Mouse (Mus musculus): Measurements from ENCODE around the gene Il23r. TPM values are rescaled to one million over a fixed set of nuclear protein-coding genes. Genes with fewer than 3 reads are reported as not detected.

The Il23r gene
- polyA plus RNA-seq, 1 experiment from 2014 or later = not detected

DNA sequence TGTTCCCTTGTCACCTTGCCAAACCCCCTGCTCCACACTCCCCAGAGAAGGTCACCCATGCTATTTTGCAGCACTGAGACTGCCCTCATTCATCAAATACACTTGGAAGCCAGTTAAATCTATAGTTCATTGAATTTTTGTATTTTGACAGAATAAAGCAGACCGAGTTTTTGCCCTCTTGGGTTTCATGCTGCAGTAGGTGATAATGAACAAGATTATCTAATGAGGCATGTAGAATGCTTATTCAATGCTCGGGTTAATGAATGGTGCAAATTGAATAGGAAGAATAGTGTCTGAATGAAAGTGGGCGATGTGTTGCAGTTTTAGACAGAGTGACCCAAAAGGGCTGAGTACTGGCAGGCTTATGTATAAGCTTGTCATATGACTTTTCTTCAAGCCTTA, 86.4 kb downstream of the Il23r start:
- no peak overlapping the region for H3K4me3 ChIP-seq (ENCODE audit: low read depth, low read length)
- WGBS (ENCODE audit: insufficient replicate concordance) = 65% methylated on average over 3 of the region's 3 CpGs
- no peak for ATAC-seq (ENCODE audit: low read depth)

GRCm38 (mm10) chr6:67399551-67399950, 92.1 kb downstream of the Il23r start:
- H3K9me3 ChIP-seq (replicated peaks; ENCODE audit: control insufficient read depth, low read length) = no peaks in the 10 kb centered on the region
- H3K4me2 ChIP-seq (ENCODE audit: low read depth, low read length) = no peak overlapping the region
- no peak overlapping the region for H3K27ac ChIP-seq (ENCODE audit: low read length)
- no peaks in the 10 kb centered on the region for H3K4me1 ChIP-seq (ENCODE audit: control insufficient read depth, low read depth, low read length)
- ATAC-seq (ENCODE audit: low read depth) = no peak
- H3K27me3 ChIP-seq (ENCODE audit: control insufficient read depth, insufficient read depth, low read depth, low read length) = no peaks in the 10 kb centered on the region
- H3K4me3 ChIP-seq (ENCODE audit: low read depth, low read length) = no peak overlapping the region
- H3K36me3 ChIP-seq (ENCODE audit: control insufficient read depth, insufficient read depth) = no peaks in the 10 kb centered on the region
- 65% methylated on average over 5 of the region's 5 CpGs for WGBS (ENCODE audit: insufficient replicate concordance)
- no peak overlapping the region for H3K9ac ChIP-seq (ENCODE audit: low read depth, low read length)

More for the DNA sequence above, 86.4 kb downstream of the Il23r start:
- no peaks in the 10 kb centered on the region for H3K9me3 ChIP-seq (replicated peaks; ENCODE audit: control insufficient read depth, low read length)
- H3K27ac ChIP-seq (ENCODE audit: low read length) = no peak overlapping the region
- H3K4me2 ChIP-seq (ENCODE audit: low read depth, low read length) = no peak overlapping the region
- no peak overlapping the region for H3K9ac ChIP-seq (ENCODE audit: low read depth, low read length)
- no peaks in the 10 kb centered on the region for H3K27me3 ChIP-seq (ENCODE audit: control insufficient read depth, insufficient read depth, low read depth, low read length)
- no peaks in the 10 kb centered on the region for H3K36me3 ChIP-seq (ENCODE audit: control insufficient read depth, insufficient read depth)
- no peaks in the 10 kb centered on the region for H3K4me1 ChIP-seq (ENCODE audit: control insufficient read depth, low read depth, low read length)

- Histone ChIP-seq H3K9ac (ENCODE audit: low read depth, low read length) (no peak within 1 kb of the TSS), H3K27ac (ENCODE audit: low read length) (no peak within 1 kb of the TSS), H3K27me3 (ENCODE audit: control insufficient read depth, insufficient read depth, low read depth, low read length) (peaks cover 6% of the 10 kb centered on the region; the same call in 1 of the 2 replicates), H3K4me1 (ENCODE audit: control insufficient read depth, low read depth, low read length) (no peaks in the 10 kb centered on the region), H3K9me3 (replicated peaks; ENCODE audit: control insufficient read depth, low read length) (no peaks in the 10 kb centered on the region), H3K4me3 (ENCODE audit: low read depth, low read length) (peak within 1 kb of the TSS; percentile 39), H3K36me3 (ENCODE audit: control insufficient read depth, insufficient read depth) (no peaks in the 10 kb centered on the region), H3K4me2 (ENCODE audit: low read depth, low read length) (peak within 1 kb of the TSS; percentile 26)
- under 1% methylated on average over 26 of the region's 26 CpGs for WGBS (ENCODE audit: insufficient replicate concordance)
- peak; percentile 47; the same call in 1 of the 2 replicates for ATAC-seq (ENCODE audit: low read depth)
Measured at GRCm38 (mm10) chr6:67375982-67376391, 115.7 kb downstream of the Il23r start, which contains the start of gene Il12rb2. TSS of gene Il12rb2 (minus strand) at chr6:67376188.

Other genes with a start within 250 kb of the Il23r start
- 0.19 and 0.27 TPM in 2 replicates for gene Il12rb2, start 115.7 kb downstream of the Il23r start, polyA plus RNA-seq (2015; fragmentation: Nextera tagmentation; extraction: Ambion mirVana)
- 0.26 and 0.68 TPM in 2 replicates for gene Tacstd2, start 43.9 kb upstream of the Il23r start, polyA plus RNA-seq (2015; fragmentation: Nextera tagmentation; extraction: Ambion mirVana)

Data from liver, embryonic 16.5 days (tissue).